Mouse (Mus musculus): ENCODE measurements around the gene Itgb8.

The Itgb8 gene

GRCm38 (mm10) chr12:119110091-119110490, 128.5 kb downstream of the Itgb8 start:
- DNase-seq, result no peak

Data from right cerebral cortex, postnatal 4 days (tissue).